Mouse (Mus musculus) left cerebral cortex, postnatal 10 days (tissue): ENCODE data around the gene 1700014D04Rik. TPM values are rescaled to one million over a fixed set of nuclear protein-coding genes. Genes with fewer than 3 reads are reported as not detected.
A peak's percentile ranks its signal among the peaks of the same experiment; 100 is the strongest.
"Not testable (repeated sequence)": the region's sequence is repeated elsewhere in the genome, so short reads cannot be mapped to it uniquely, and the experiment has no call there.

Experiments used
- DNase-seq, 2 experiments: peaks; one replicate each; pipeline ENCODE4 v3.0.0; 2021 to 2022; ENCODE audit warnings: low spot score in 2 of 2, mixed read lengths in 1 of 2; ENCODE audit errors: extremely low spot score in 1 of 2
- intact Hi-C: fragments of 180-260 bp; cut with DNase I; formaldehyde crosslinking; loops from one replicate; pipeline ENCODE4 v1.15.1; 2025
- total RNA-seq, 2 experiments: library from RNA; stranded (reverse); gene quantifications; 2 replicates each; pipeline ENCODE4 v1.2.3; 2021

1700014D04Rik gene
- total RNA-seq, 2 experiments from 2014 or later = 0.43 to 0.81 TPM

GRCm38 (mm10) chr13:59741697-59742096, 4.9 kb downstream of the 1700014D04Rik start:
- peak in 1 of 2 experiments; percentile 53 for DNase-seq

GRCm38 (mm10) chr13:59741096-59741495, 5.5 kb downstream of the 1700014D04Rik start:
- intact Hi-C loops = no loop called here
- no peak for DNase-seq

More at GRCm38 (mm10) chr13:59741697-59742096, 4.9 kb downstream of the 1700014D04Rik start:
- intact Hi-C loops = no loop called here

- intact Hi-C loops = no loop called here
- DNase-seq = no peak
Measured at GRCm38 (mm10) chr13:59739397-59739796, 7.2 kb downstream of the 1700014D04Rik start.

GRCm38 (mm10) chr13:59738455-59738854, 8.1 kb downstream of the 1700014D04Rik start:
- intact Hi-C loops = no loop called here

GRCm38 (mm10) chr13:59735190-59735589, 11.4 kb downstream of the 1700014D04Rik start:
- DNase-seq = no peak
- intact Hi-C loops = no loop called here

More at GRCm38 (mm10) chr13:59738455-59738854, 8.1 kb downstream of the 1700014D04Rik start:
- no peak for DNase-seq

GRCm38 (mm10) chr13:59734347-59734746, 12.2 kb downstream of the 1700014D04Rik start:
- DNase-seq, intact Hi-C loops: not testable (repeated sequence)

GRCm38 (mm10) chr13:59733936-59734335, 12.6 kb downstream of the 1700014D04Rik start:
- intact Hi-C loops = no loop called here
- DNase-seq = no peak

GRCm38 (mm10) chr13:59731652-59732051, 14.9 kb downstream of the 1700014D04Rik start, which contains the start of gene Spata31d1d:
Gene Spata31d1d (minus strand): TSS chr13:59731752.
- no peak for DNase-seq
- intact Hi-C loops = no loop called here

- DNase-seq = peak; percentile 83 to 88
- intact Hi-C loops = loop anchor here (5.0 to 10.0 kb wide), 2 partner anchors 51 to 194 kb away; partner anchors contain the start of gene Golm1
Measured at GRCm38 (mm10) chr13:59728378-59729093, 18.0 kb downstream of the 1700014D04Rik start.

GRCm38 (mm10) chr13:59726139-59726867, 20.2 kb downstream of the 1700014D04Rik start:
- no peak for DNase-seq
- intact Hi-C loops = loop anchor here (5.0 to 10.0 kb wide), 2 partner anchors 49 to 192 kb away; partner anchors contain the start of gene Golm1

- DNase-seq = not testable (repeated sequence)
- intact Hi-C loops = loop anchor here (10.0 kb wide), 1 partner anchor 187 kb away; no protein-coding TSS in a partner anchor
Measured at GRCm38 (mm10) chr13:59722089-59722488, 24.5 kb downstream of the 1700014D04Rik start.

GRCm38 (mm10) chr13:59719475-59719874, 27.1 kb downstream of the 1700014D04Rik start:
- DNase-seq = no peak

GRCm38 (mm10) chr13:59718857-59719440, 27.6 kb downstream of the 1700014D04Rik start:
- peak in 1 of 2 experiments; percentile 53 for DNase-seq
- intact Hi-C loops = not testable (repeated sequence)

More at GRCm38 (mm10) chr13:59719475-59719874, 27.1 kb downstream of the 1700014D04Rik start:
- intact Hi-C loops = no loop called here

GRCm38 (mm10) chr13:59713710-59714109, 32.8 kb downstream of the 1700014D04Rik start:
- no peak for DNase-seq
- intact Hi-C loops = no loop called here

GRCm38 (mm10) chr13:59711984-59712383, 34.6 kb downstream of the 1700014D04Rik start, which contains the start of gene Spata31d1b:
Gene Spata31d1b (plus strand): TSS chr13:59712284.
- intact Hi-C loops, DNase-seq: not testable (repeated sequence)

- no peak for DNase-seq
- intact Hi-C loops = no loop called here
Measured at GRCm38 (mm10) chr13:59710230-59710629, 36.3 kb downstream of the 1700014D04Rik start, which contains the start of gene Spata31d1a. Gene Spata31d1a (minus strand): TSS chr13:59710330.

GRCm38 (mm10) chr13:59704562-59704961, 42.0 kb downstream of the 1700014D04Rik start:
- DNase-seq = peak in 1 of 2 experiments; percentile 45
- intact Hi-C loops = no loop called here

GRCm38 (mm10) chr13:59703514-59703913, 43.0 kb downstream of the 1700014D04Rik start:
- intact Hi-C loops = no loop called here
- no peak for DNase-seq

- intact Hi-C loops, DNase-seq: not testable (repeated sequence)
Measured at GRCm38 (mm10) chr13:59700137-59700536, 46.4 kb downstream of the 1700014D04Rik start.
